Mouse (Mus musculus) forebrain, embryonic 14.5 days (tissue): Measurements from ENCODE around the gene Pip4k2c. TPM values are rescaled to one million over a fixed set of nuclear protein-coding genes. Genes with fewer than 3 reads are reported as not detected.
"Not testable (repeated sequence)": the region's sequence is repeated elsewhere in the genome, so short reads cannot be mapped to it uniquely, and the experiment has no call there.

Experiments
- ATAC-seq: fragments of 200-750 bp; cut with Nextera tagmentation; 2 replicates; pipeline ENCODE4 v1.8.0; 2017; ENCODE audit warnings: mild to moderate bottlenecking, moderate library complexity
- DNase-seq: peaks from one replicate; pipeline ENCODE4 v3.0.0-alpha.2; 2015; ENCODE audit warnings: low spot score
- H3K27ac ChIP-seq: fragments of 300-500 bp; sonication (generic); 2 replicates; pipeline ENCODE4 v1.5.1; 2014; ENCODE audit warnings: low read depth, mild to moderate bottlenecking, control low read depth, low read length, moderate library complexity
- H3K27me3 ChIP-seq: fragments of 300-500 bp; sonication (generic); replicated peaks from 2 replicates; pipeline ENCODE4 v1.6.1; 2014; ENCODE audit warnings: low read length, control low read depth, mixed read lengths; ENCODE audit not compliant: control insufficient read depth, insufficient read depth
- H3K36me3 ChIP-seq: fragments of 300-500 bp; sonication (generic); 2 replicates; pipeline ENCODE4 v1.6.1; 2014; ENCODE audit warnings: low read length, control low read depth; ENCODE audit not compliant: control insufficient read depth, insufficient read depth
- H3K4me1 ChIP-seq: fragments of 300-500 bp; sonication (generic); 2 replicates; pipeline ENCODE4 v1.6.1; 2014; ENCODE audit warnings: antibody characterized with exemption, low read length, control low read depth; ENCODE audit not compliant: control insufficient read depth, insufficient read depth
- H3K4me2 ChIP-seq: fragments of 300-500 bp; sonication (generic); 2 replicates; pipeline ENCODE4 v1.6.1; 2014; ENCODE audit warnings: mild to moderate bottlenecking, control low read depth, low read length
- H3K4me3 ChIP-seq: fragments of 300-500 bp; sonication (generic); 2 replicates; pipeline ENCODE4 v1.5.1; 2014; ENCODE audit warnings: low read depth, low read length, control low read depth
- H3K9ac ChIP-seq: fragments of 300-500 bp; sonication (generic); 2 replicates; pipeline ENCODE4 v1.6.1; 2014; ENCODE audit warnings: mild to moderate bottlenecking, low read length, control low read depth, moderate library complexity
- H3K9me3 ChIP-seq: fragments of 300-500 bp; sonication (generic); replicated peaks from 2 replicates; pipeline ENCODE4 v1.6.1; 2016; ENCODE audit warnings: low read length, control low read depth, mixed read lengths; ENCODE audit not compliant: control insufficient read depth
- WGBS: fragments of 180-500 bp; shearing (Covaris S2); extraction: QIAGEN DNeasy Blood & Tissue Kit; methylation state at CpG from one replicate; pipeline ENCODE4 v1.1.7; 2014; 5-methylcytosine and 5-hydroxymethylcytosine counted together
- polyA plus RNA-seq: library from polyadenylated mRNA; unstranded; fragments of >200 nt; fragmentation: Nextera tagmentation; extraction: Ambion mirVana; gene quantifications from 2 replicates; pipeline ENCODE4 v1.2.1, GENCODE M21; 2014

Gene Pip4k2c
- polyA plus RNA-seq, 1 experiment from 2014 or later: 15.3 TPM

DNA sequence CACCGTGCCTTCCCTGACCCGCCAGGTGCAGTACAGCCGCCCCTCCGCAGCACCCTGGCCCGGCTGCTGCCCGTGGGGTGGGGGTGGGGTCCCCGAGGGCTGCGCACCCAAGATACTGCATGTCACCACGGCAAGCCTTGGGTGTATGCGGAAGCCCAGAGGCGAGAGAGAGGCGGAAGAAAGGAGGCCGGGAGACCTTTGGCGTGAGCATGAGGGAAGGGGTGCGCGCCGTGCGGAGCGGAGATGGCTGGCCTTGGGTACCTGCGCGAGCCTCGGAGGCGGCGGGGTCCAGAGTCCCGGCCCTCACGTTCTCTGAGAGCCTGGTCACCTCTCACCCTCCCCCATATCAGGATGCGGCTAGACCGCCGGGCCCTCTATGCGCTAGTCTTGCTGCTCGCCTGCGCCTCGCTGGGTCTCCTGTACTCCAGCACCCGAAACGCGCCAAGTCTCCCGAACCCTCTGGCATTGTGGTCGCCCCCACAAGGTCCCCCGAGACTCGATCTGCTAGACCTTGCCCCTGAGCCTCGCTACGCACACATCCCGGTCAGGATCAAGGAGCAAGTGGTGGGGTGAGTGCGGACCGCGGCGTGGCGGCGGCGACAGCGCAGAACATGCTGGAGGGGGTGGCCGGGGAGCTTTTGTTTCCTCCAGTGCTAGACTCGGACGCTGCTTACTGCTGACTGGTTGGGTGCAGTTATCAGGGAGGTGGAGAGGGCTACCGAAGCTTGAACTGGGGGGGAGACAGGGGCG is 45.6 kb downstream of the Pip4k2c start:
- Histone ChIP-seq H3K27me3 (peaks cover 49% of the 10 kb centered on the region), H3K4me2 (peak overlapping the region; percentile 98)
- peak; percentile 56 for DNase-seq

DNA sequence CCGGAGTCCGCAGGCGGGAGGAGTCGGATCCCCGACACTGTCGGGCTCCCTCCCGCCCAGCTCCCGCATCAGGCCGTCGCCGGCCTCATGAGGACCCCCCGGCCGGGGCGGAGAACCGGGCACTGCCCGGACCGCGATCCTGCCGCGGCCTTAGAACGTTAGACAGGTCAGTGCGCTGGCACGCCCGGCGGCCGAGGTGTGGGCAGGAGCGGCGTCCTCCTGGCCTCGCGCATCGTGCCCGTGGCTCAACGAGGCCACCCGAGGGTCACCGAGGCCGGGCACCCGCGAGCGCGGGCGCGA is 46.1 kb downstream of the Pip4k2c start:
- peak overlapping the region; percentile 78 for H3K27ac ChIP-seq
- H3K9ac ChIP-seq: peak overlapping the region; percentile 91
- H3K4me2 ChIP-seq: peak overlapping the region; percentile 98
- H3K36me3 ChIP-seq: no peaks in the 10 kb centered on the region
- ATAC-seq (peak; percentile 68), DNase-seq (no peak)
- peaks cover 3% of the 10 kb centered on the region; the same call in 1 of the 2 replicates for H3K4me1 ChIP-seq
- no peaks in the 10 kb centered on the region for H3K9me3 ChIP-seq
- peaks cover 44% of the 10 kb centered on the region for H3K27me3 ChIP-seq
- H3K4me3 ChIP-seq: peak overlapping the region; percentile 74
- WGBS: under 1% methylated on average over 36 of the region's 42 CpGs

More for the DNA sequence above, 45.6 kb downstream of the Pip4k2c start:
- WGBS: under 1% methylated on average over 56 of the region's 56 CpGs
- peak overlapping the region; percentile 91 for H3K9ac ChIP-seq
- H3K9me3 ChIP-seq: no peaks in the 10 kb centered on the region
- H3K27ac ChIP-seq: peak overlapping the region; percentile 78
- H3K4me1 ChIP-seq: peaks cover 3% of the 10 kb centered on the region; the same call in 1 of the 2 replicates
- ATAC-seq: peak; percentile 49
- peak overlapping the region; percentile 74 for H3K4me3 ChIP-seq
- H3K36me3 ChIP-seq: no peaks in the 10 kb centered on the region

DNA sequence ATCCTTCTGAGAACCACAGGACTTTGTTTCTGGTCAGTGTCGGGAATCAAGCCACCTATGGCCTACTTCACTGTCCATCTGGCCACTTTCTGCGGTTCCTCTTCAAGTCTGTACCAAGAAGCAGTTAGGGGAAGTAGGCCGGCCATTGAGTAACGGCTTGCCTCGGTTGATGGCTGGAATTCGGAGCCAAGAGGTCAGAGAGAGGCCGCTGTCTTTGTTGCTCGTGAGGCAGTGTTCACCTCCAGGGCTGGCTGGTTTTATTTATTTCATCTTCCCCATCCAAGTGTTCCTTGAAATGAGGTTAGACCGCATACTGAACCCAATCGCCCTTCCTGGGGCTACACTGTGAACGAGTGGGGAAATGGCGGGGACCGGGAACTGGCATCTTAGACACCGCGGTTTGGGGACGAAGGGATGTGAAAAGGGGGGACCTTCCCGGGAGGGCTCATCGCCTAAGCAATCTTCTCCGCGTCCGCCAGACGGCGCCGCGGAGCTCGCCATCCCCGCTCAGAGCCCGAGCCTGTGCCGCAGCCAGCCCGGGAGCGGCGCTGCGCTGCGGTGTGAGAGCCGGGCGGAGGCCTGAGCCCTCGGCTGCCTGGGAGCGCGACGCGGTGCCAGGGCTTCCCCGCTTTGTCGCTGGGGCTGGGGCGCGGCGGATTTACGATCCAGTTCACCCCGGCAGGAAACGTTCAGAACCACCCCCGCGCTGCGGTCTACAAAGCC is 46.6 kb downstream of the Pip4k2c start, which contains the start of gene B4galnt1:
Gene B4galnt1, plus strand, starts transcription at position 595 of the 723 bp plus-strand sequence.
- Histone ChIP-seq H3K36me3 (no peaks in the 10 kb centered on the region), H3K4me3 (peak within 1 kb of the TSS; percentile 74), H3K9me3 (no peaks in the 10 kb centered on the region), H3K27ac (peak within 1 kb of the TSS; percentile 78), H3K9ac (peak within 1 kb of the TSS; percentile 91), H3K4me2 (peak within 1 kb of the TSS; percentile 98), H3K4me1 (peaks cover 3% of the 10 kb centered on the region; the same call in 1 of the 2 replicates), H3K27me3 (peaks cover 38% of the 10 kb centered on the region)
- ATAC-seq: peak; percentile 92
- 3% methylated on average over 50 of the region's 52 CpGs for WGBS
- DNase-seq: peak; percentile 93

DNA sequence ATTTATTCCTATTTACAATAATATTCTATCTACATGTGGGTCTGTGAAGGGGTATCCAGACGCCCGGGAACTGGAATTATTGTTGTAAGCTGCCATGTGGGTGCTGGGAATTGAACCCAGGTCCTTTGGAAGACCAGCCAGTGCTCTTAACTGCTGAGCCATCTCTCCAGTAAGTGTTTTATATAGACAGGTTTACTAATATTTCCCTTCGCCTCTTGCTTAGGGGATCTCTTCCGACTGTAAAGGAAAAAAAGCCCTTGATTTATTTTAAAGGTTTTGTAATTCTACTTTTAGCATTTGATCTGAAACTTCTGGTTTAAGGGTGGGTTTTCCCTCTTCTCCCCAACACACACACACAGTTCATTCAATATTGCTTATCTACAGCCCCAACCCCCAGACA is 47.2 kb downstream of the Pip4k2c start:
- Histone ChIP-seq H3K27me3 (peaks cover 32% of the 10 kb centered on the region), H3K4me3 (no peak overlapping the region), H3K36me3 (no peaks in the 10 kb centered on the region), H3K9me3 (no peaks in the 10 kb centered on the region), H3K9ac (peak overlapping the region; percentile 91; the same call in 1 of the 2 replicates), H3K4me2 (no peak overlapping the region; the same call in 1 of the 2 replicates), H3K27ac (no peak overlapping the region), H3K4me1 (peaks cover 3% of the 10 kb centered on the region; the same call in 1 of the 2 replicates)
- DNase-seq (no peak), ATAC-seq (no peak)
- 92% methylated on average over 4 of the region's 4 CpGs for WGBS

DNA sequence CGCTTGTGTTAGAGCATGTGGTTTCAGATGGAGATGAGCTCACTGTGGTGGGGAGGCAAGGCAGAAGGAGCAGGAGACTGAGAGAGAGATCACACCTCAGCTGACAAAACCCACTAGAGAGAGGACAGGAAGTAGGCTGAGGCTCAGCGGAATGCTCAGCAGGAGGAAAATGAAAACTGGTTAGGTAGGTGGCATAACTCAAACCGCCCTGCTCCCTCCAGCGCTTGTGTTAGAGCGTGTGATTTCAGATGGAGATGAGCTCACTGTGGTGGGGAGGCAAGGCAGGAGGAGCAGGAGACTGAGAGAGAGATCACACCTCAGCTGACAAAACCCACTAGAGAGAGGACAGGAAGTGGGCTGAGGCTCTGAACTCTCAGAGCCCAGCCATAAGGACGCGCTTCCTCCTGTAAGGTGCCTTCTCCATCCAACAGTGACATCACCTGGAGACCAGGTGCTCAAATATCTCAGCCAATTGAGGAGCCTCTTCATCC is 48.6 kb downstream of the Pip4k2c start:
- DNase-seq, H3K36me3 ChIP-seq, H3K27ac ChIP-seq, H3K9me3 ChIP-seq, H3K9ac ChIP-seq, ATAC-seq, H3K4me2 ChIP-seq, H3K4me3 ChIP-seq, H3K4me1 ChIP-seq: not testable (repeated sequence)
- 65% methylated on average over 7 of the region's 7 CpGs for WGBS
- H3K27me3 ChIP-seq: peaks cover 23% of the 10 kb centered on the region

DNA sequence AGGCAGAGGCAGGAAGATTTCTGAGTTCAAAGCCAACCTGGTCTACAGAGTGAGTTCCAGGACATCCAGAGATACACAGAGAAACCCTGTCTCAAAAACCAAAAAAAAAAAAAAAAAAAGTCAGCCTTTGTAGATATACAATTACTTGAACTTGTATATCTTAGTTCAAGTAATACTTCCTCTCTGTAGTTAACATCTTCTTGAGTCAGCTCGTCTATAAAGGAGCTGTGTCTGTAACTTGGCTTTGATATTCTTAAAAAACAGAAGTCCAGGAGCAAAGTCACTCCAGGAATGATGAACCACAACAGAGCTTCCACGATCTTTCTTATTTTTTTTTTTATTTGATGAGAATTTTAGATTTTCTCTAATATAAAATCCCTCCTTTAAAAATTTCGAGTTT is 50.7 kb downstream of the Pip4k2c start:
- 70% methylated on average over 3 of the region's 3 CpGs for WGBS
- Histone ChIP-seq H3K27me3 (0 out of 2 replicates have a peak, but pooled peaks cover 4% of the 10 kb centered on the region), H3K4me1 (peaks cover 3% of the 10 kb centered on the region; the same call in 1 of the 2 replicates), H3K36me3 (no peaks in the 10 kb centered on the region), H3K4me3 (no peak overlapping the region), H3K4me2 (no peak overlapping the region), H3K9me3 (no peaks in the 10 kb centered on the region), H3K9ac (no peak overlapping the region), H3K27ac (no peak overlapping the region)
- no peak for ATAC-seq
- no peak for DNase-seq

DNA sequence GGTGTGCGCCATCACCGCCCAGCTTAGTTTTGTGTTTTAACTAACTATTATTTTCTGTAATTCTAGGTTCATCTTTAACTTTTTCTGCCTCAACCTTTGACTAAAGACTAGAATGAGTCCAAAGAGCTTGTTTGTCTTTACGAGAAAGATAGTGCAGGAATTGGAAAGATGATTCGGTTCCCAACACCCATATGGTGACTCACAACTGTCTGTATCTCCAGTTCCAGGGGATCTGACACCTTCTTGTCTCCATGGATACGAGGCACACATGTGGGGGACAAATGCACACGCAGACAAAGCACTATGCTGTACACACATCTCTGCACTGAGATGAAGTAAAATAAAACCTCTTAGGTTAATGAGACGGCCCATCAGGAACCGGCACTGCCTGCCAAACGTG is 51.3 kb downstream of the Pip4k2c start:
- 81% methylated on average over 9 of the region's 9 CpGs for WGBS
- Histone ChIP-seq H3K4me1 (peaks cover 3% of the 10 kb centered on the region; the same call in 1 of the 2 replicates), H3K9me3 (no peaks in the 10 kb centered on the region), H3K27ac (no peak overlapping the region), H3K9ac (no peak overlapping the region), H3K27me3 (no peaks in the 10 kb centered on the region), H3K36me3 (no peaks in the 10 kb centered on the region), H3K4me3 (no peak overlapping the region), H3K4me2 (no peak overlapping the region)
- DNase-seq: no peak
- ATAC-seq: no peak

DNA sequence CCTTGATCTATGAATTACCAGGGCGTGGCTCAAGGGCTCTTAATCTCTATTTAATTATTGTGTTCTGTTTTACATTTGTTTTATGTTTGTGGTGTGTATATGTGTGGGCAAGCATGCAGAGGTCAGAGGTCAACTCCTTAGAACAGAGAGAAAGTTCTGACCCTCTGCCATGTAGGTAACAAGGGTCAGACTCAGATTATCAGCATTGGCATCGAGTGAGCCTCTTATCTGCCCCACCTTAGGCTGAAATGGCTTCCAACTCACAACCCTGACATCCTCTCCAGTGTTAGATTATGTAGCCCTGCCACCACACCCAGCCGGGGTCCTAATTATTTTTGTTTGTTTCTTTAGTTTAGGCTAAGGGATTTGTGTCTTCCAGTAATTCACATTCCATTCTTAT is 52.9 kb downstream of the Pip4k2c start:
- H3K27ac ChIP-seq: no peak overlapping the region
- no peak for ATAC-seq
- WGBS: 81% methylated on average over 3 of the region's 3 CpGs

More for the DNA sequence above, 52.9 kb downstream of the Pip4k2c start:
- no peak overlapping the region for H3K9ac ChIP-seq
- no peak overlapping the region for H3K4me2 ChIP-seq
- no peaks in the 10 kb centered on the region for H3K9me3 ChIP-seq
- no peaks in the 10 kb centered on the region for H3K4me1 ChIP-seq
- DNase-seq: no peak
- H3K36me3 ChIP-seq: no peaks in the 10 kb centered on the region
- H3K4me3 ChIP-seq: no peak overlapping the region
- H3K27me3 ChIP-seq: no peaks in the 10 kb centered on the region
